Mouse (Mus musculus): ENCODE measurements at regions not wholly inside any gene's neighbourhood (a gene's known extent, or its start where the extent isn't known, plus 50 kb on each side); places are given as distances from the start of the nearest gene placed in this dataset.

GRCm38 (mm10) chr16:5425908-5426307 is 170.1 kb upstream of the Eef2kmt start:
- in situ Hi-C loops (cut with MboI; ENCODE audit: low pct_unique_long_range_greater_than_20kb in 1 of 2, low sequenced_read_pairs in 2 of 2, unreplicated experiment in 1 of 2): no loop called here

DNA sequence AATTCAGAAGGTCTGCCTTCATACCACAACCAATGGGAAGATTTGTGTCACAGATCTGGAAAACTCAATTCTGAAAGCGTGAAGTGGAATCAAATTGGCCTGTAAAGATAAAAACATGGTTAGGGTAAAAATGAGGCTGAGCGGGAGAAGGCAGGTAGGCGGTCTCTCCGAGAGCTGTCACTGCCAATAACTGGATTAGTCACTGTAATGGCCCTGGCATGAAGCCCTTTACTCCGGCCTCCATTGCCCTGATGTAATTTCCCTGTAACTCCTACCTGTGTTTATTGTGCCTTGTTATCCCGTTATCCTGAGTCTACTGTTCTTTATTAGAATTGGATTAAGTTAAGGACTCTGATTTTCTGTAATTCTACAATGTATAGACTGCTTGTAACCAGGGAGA is 166.3 kb upstream of the Eef2kmt start:
- in situ Hi-C loops (cut with MboI; ENCODE audit: low pct_unique_long_range_greater_than_20kb in 1 of 2, low sequenced_read_pairs in 2 of 2, unreplicated experiment in 1 of 2): no loop called here

- in situ Hi-C loops (cut with MboI; ENCODE audit: low pct_unique_long_range_greater_than_20kb in 1 of 2, low sequenced_read_pairs in 2 of 2, unreplicated experiment in 1 of 2): no loop called here
These were observed 165.8 kb upstream of the Eef2kmt start for GRCm38 (mm10) chr16:5421591-5421990.

GRCm38 (mm10) chr16:5419467-5419866 is 163.7 kb upstream of the Eef2kmt start:
- in situ Hi-C loops (cut with MboI; ENCODE audit: low pct_unique_long_range_greater_than_20kb in 1 of 2, low sequenced_read_pairs in 2 of 2, unreplicated experiment in 1 of 2): no loop called here

DNA sequence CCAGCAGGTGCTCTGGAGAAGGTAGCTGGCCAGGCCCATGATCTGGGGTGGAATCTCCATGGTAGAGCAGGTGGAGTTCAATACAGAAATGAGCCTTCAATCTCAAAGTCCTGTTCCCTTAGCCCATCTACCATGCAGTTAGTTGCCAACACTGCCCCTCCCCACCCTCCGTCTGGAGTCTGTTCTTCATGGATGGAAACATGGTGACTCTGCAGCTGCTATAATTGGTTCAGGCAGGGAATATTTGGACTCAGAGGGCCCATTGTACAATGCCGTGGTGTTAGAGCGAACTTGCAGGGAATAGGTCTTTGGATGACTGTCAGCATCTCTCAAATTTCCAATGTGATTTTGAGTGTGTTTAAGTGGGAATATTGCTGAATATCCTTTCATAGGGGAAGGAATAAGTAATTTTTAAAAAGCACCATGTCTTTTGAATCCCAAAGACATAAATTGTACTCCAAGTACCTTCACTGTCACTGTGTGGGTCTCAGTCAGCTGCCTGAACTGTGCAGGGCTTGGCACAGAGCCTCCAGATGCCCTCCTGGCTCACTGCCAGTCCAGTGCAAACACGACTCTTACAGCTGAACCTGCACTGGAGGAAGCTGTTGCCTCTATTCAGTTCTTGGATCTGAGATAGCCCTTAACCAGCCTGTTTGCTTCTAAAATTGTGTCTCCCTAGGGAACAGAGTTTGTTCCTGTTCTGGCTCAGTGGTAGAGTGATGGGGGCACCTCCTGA is 162.8 kb upstream of the Eef2kmt start:
- in situ Hi-C loops (cut with MboI; ENCODE audit: low pct_unique_long_range_greater_than_20kb in 1 of 2, low sequenced_read_pairs in 2 of 2, unreplicated experiment in 1 of 2): no loop called here

DNA sequence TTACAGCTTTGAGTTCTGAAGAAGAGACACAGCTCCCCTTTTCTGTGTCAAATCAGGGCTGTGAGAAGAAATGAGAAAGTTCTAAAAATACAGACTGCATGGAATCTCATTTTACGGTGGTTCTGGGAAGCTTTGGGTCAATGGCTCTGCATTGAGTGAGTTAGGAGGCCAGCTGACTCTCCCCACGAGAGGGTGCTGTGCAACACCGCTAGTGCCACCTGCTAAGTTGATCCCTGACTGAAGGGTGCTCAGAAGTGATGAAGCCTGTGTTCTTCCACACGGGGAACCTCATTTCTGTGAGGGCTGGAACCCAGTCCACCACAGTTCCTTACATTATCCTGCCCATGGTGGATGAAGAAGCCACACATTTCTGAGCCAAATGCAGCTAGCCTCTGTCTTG is 159.5 kb upstream of the Eef2kmt start:
- in situ Hi-C loops (cut with MboI; ENCODE audit: low pct_unique_long_range_greater_than_20kb in 1 of 2, low sequenced_read_pairs in 2 of 2, unreplicated experiment in 1 of 2): no loop called here

GRCm38 (mm10) chr16:5411819-5412385 is 156.1 kb upstream of the Eef2kmt start:
- in situ Hi-C loops (cut with MboI; ENCODE audit: low pct_unique_long_range_greater_than_20kb in 1 of 2, low sequenced_read_pairs in 2 of 2, unreplicated experiment in 1 of 2): loop anchor here in 1 of 2 experiments (5.0 kb wide), 1 partner anchor 100 kb away; no protein-coding TSS in a partner anchor

- in situ Hi-C loops (cut with MboI; ENCODE audit: low pct_unique_long_range_greater_than_20kb in 1 of 2, low sequenced_read_pairs in 2 of 2, unreplicated experiment in 1 of 2): no loop called here
These were observed 150.9 kb upstream of the Eef2kmt start for GRCm38 (mm10) chr16:5406711-5407110.

- in situ Hi-C loops (cut with MboI; ENCODE audit: low pct_unique_long_range_greater_than_20kb in 1 of 2, low sequenced_read_pairs in 2 of 2, unreplicated experiment in 1 of 2): no loop called here
These were observed 137.6 kb upstream of the Eef2kmt start for GRCm38 (mm10) chr16:5393336-5393735.

- in situ Hi-C loops (cut with MboI; ENCODE audit: low pct_unique_long_range_greater_than_20kb in 1 of 2, low sequenced_read_pairs in 2 of 2, unreplicated experiment in 1 of 2): no loop called here
These were observed 127.1 kb upstream of the Eef2kmt start for GRCm38 (mm10) chr16:5382930-5383329.

DNA sequence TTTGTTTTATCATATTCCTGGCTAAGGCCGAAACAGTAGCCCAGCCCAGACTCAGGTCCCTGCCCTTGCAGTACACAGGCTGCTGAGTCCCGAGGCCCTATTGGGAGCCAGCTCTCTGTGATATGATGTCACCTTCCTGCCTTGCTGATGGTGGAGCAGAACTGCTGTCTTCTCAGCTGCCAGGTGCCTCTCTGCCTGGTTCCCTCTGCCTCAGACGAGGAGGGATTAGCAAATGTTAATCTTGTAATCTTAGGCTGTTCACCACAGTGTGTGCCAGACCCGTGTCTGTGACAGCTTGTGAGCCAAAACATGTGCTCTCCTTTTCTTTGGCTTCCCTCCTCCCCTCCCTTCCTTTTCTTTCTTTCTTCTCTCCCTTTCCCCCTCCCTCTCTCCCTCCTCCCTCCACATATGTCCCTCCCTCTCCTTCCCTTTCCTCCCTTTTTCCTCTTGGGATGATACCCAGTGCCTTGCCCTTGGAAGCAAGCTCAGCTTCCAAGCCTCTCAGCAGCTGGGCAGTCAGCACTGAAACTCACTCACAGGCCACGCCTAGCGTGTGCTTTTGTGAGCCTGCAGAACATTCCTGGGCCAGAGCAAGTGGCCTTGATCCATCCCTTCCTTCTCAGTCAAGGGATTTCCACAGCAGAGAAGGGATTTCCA is 126.6 kb upstream of the Eef2kmt start:
- in situ Hi-C loops (cut with MboI; ENCODE audit: low pct_unique_long_range_greater_than_20kb in 1 of 2, low sequenced_read_pairs in 2 of 2, unreplicated experiment in 1 of 2): no loop called here

- in situ Hi-C loops (cut with MboI; ENCODE audit: low pct_unique_long_range_greater_than_20kb in 1 of 2, low sequenced_read_pairs in 2 of 2, unreplicated experiment in 1 of 2): no loop called here
These were observed 124.8 kb upstream of the Eef2kmt start for GRCm38 (mm10) chr16:5380626-5381025.

DNA sequence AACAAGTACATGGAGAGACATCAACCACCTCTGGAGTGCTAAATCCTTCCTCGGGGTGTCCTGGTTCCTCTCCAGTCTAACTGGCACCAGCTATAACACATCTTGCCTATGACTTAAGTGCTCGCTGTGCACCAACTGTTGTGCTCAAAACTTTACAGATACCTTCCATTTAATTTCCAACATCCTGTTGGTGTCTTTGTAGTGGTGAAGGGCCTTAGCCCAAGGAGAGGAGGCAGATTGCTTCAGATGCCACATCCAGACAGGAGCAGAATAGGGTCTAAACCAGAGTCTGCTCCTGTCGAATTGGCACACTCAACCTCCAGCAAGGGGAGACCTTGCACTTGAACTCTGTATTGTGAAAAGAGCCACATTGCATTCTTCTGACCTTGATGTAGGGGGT is 121.2 kb upstream of the Eef2kmt start:
- in situ Hi-C loops (cut with MboI; ENCODE audit: low pct_unique_long_range_greater_than_20kb in 1 of 2, low sequenced_read_pairs in 2 of 2, unreplicated experiment in 1 of 2): no loop called here

GRCm38 (mm10) chr16:5374818-5375605 is 119.2 kb upstream of the Eef2kmt start:
- in situ Hi-C loops (cut with MboI; ENCODE audit: low pct_unique_long_range_greater_than_20kb in 1 of 2, low sequenced_read_pairs in 2 of 2, unreplicated experiment in 1 of 2): no loop called here

GRCm38 (mm10) chr16:5371175-5371893 is 115.6 kb upstream of the Eef2kmt start:
- in situ Hi-C loops (cut with MboI; ENCODE audit: low pct_unique_long_range_greater_than_20kb in 1 of 2, low sequenced_read_pairs in 2 of 2, unreplicated experiment in 1 of 2): no loop called here

DNA sequence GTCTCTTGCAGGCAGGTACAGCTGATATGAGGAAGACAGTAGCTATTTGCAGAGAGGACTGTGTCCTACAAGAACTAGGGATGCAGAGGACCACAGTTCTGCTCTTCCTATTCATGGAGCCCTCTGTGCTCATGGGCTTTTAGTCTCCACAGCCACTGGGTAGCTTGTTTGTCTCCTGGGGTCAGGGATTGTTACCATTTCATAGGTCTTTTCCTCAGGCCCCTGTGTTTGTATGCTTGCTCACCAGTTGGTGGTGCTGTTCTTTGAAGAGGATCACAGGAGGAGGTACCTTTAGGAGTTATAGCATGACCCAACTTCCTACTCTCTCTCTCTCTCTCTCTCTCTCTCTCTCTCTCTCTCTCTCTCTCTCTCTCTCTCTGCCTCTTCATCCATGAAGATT is 114.7 kb upstream of the Eef2kmt start:
- in situ Hi-C loops (cut with MboI; ENCODE audit: low pct_unique_long_range_greater_than_20kb in 1 of 2, low sequenced_read_pairs in 2 of 2, unreplicated experiment in 1 of 2): no loop called here

GRCm38 (mm10) chr16:5368897-5369558 is 113.2 kb upstream of the Eef2kmt start:
- in situ Hi-C loops (cut with MboI; ENCODE audit: low pct_unique_long_range_greater_than_20kb in 1 of 2, low sequenced_read_pairs in 2 of 2, unreplicated experiment in 1 of 2): no loop called here

DNA sequence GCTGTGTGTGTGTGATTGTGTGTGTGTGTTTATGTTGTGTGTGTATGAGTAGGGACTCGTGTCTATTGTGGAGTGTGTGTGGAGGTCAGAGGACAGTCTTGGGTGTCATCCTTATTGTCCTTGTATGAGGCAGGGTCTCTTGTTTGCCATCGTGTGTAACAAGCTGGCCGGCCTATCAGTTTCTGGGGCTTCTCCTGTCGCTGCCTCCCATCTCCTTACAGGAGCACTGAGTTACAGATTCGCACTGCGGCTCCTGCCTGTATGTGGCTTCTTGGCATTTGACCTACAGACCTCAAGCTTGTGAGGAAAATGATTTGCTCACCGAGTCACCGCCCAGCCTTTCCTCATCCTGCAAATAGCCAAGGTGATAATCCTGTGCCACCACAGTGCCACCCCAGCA is 112.6 kb upstream of the Eef2kmt start:
- in situ Hi-C loops (cut with MboI; ENCODE audit: low pct_unique_long_range_greater_than_20kb in 1 of 2, low sequenced_read_pairs in 2 of 2, unreplicated experiment in 1 of 2): no loop called here

Data from mouse embryonic stem cell (cell line).